Mouse (Mus musculus) gastrocnemius, postnatal 36 days (tissue): Measurements from ENCODE around the gene Ppp1r10. TPM values are rescaled to one million over a fixed set of nuclear protein-coding genes. Genes with fewer than 3 reads are reported as not detected.
"Not testable (repeated sequence)": the region's sequence is repeated elsewhere in the genome, so short reads cannot be mapped to it uniquely, and the experiment has no call there.

ENCODE experiments used
- DNase-seq, 2 experiments: peaks; one replicate each; pipeline ENCODE4 v3.0.0; 2022
- intact Hi-C: fragments of 180-260 bp; cut with DNase I; formaldehyde crosslinking; loops from one replicate; pipeline ENCODE4 v1.15.1; 2025
- total RNA-seq, 2 experiments: library from RNA; stranded (reverse); gene quantifications; 2 replicates each; pipeline ENCODE4 v1.2.3; 2021

Gene Ppp1r10
- total RNA-seq, 2 experiments from 2014 or later: 17.8 to 19.2 TPM

DNA sequence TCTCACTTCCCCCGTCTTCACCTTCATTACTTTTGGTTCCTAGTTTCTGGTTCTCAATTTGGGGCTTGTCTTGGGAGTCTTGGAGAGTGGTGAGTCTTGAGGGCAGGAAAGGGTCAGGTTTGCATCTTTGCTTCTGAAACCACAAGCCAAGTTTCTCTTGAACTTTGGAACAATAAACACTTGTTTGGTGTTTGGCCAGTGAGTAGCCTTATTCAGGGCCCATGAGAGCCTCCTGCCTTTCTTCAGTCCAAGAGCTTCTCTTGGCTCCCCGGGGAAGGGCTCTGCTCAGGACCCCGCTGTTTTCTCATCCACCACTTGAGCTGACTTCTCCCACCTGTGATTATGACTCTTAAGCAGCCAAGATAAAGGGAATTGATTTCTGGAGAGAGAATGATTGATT is 6.3 kb downstream of the Ppp1r10 start:
- DNase-seq: no peak
- intact Hi-C loops: no loop called here

DNA sequence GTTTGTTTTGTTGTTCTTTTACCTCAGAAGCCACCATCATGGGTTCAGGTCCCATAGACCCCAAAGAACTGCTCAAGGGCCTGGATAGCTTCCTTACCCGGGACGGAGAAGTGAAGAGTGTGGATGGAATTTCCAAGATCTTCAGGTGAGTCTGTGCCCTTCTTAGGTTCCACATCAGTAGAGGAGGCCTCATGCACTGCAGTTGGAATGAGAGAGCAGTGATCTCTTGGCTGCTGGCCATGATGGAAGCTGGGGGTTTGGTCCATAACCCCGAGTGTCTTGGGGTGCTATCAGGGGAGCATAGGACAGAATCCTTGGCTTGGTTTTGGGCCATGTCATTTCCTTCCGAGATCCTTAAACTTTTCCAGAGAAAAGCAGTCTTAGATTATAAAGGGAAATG is 7.0 kb downstream of the Ppp1r10 start:
- DNase-seq: no peak
- intact Hi-C loops: no loop called here

DNA sequence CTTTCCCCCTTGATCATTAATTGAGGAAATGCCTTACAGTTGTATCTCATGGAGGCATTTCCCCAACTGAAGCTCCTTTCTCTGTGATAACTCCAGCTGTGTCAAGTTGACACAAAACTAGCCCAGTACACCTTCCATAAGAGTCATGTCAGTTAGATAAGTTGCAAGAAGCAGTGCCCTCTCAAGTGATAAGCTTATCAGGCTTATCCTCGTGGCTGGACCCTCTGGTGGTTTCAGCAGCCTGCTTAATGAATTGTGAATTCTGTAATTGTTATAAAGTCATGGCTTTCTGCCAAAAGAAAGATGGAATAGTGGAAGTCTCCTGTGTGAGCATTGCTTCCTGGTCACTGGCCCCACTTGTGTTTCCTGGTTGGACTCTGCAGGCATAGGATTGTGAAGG is 11.2 kb downstream of the Ppp1r10 start:
- intact Hi-C loops: no loop called here
- no peak for DNase-seq

DNA sequence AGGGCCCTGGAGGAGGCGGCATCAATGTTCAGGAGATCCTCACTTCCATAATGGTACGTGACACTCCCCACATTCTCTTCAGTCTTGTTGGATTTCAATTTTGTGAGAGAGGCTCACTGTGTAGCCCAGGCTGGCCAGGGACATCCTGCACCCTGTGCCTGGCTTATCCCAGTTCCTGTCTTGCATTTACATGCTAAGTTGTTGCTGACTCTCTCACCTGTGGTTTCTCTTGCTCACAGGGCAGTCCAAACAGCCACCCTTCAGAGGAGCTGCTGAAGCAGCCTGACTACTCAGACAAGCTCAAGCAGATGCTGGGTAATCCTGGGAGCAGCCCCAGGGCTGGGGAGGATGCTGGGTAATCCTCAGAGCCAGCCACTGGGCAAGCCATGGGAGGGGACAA is 13.3 kb downstream of the Ppp1r10 start:
- no peak for DNase-seq
- intact Hi-C loops: no loop called here

DNA sequence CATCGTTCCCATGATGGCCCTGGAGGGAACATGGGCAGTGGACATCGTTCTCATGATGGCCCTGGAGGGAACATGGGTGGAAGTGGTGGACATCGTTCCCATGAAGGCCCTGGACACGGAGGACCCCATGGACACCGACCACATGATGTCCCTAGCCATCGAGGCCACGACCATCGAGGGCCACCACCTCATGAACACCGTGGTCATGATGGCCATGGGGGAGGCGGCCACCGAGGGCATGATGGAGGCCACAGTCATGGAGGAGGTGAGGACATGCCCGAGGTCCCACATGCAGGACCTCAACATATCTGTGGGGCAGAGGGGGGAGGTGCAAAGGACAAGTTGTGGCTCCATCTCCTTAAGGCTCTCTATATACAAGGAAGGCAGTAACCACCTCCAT is 14.4 kb downstream of the Ppp1r10 start:
- intact Hi-C loops: no loop called here
- DNase-seq: no peak

DNA sequence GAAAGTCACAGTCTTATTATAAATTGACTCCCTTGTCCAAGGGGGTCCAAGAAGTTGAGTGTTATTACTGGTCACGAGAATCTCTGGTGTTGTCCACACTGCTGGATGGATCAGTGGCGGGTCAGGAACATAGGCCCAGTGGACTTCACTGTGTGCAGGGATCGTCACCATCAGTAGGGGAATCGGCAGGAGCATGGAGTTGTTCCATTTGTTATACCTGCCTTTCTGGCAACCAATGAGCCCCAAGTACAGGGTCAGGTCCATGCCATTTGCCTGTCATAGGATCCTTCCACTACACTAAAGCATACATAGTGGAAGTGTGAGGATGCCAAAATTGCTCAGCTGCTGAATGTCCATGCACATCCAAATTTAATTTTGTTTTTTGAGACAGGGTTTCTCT is 16.4 kb downstream of the Ppp1r10 start:
- no peak for DNase-seq
- intact Hi-C loops: no loop called here

DNA sequence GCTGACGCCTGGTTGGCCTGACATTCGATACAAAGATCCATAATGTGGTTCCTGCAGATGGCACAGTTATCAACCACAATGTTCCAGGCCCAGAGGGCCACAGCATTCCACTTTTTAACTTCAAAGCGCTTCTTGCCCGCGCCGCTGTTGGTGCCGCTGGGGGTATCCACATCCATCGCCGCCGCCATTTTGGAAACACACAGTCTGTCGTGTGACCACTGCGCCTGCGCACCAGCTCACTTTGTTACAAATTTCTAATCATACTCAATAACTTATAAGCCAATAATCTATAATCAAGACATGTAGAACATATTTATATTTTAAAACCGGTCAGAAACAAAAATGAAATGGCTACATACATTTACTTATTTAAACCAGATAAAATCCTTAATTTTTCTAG is 19.5 kb downstream of the Ppp1r10 start:
- intact Hi-C loops, DNase-seq: not testable (repeated sequence)

DNA sequence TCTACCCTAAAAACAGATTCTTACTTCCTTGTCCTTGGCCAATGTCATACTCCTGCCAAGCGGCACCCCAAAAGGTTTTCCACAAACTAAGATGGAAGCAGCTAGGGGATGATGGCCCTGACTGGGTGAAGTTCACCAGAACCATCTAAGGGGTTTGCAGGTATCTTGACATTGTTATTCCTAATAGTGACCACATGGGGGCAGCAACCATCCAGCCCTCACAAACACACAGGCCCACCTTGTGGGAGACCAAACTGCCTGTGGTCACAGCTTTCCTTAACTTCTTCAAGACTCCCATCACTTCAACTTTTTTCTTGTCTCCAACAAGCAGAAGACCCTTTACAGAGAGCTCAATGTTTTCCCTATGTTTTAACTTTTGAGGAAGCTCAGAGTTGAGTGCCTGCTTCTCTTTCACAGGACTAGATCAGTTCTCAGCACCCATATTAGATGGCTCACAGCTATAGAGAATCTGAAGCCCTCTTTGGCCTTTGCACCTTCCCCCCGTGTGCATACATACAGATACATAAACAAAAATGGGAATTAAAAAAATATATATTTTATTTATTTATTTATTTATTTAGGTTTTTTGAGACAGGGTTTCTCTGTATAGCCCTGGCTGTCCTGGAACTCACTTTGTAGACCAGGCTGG is 21.6 kb downstream of the Ppp1r10 start:
- intact Hi-C loops: loop anchor here (2.0 kb wide), 1 partner anchor 55 kb away; no protein-coding TSS in a partner anchor
- no peak for DNase-seq

DNA sequence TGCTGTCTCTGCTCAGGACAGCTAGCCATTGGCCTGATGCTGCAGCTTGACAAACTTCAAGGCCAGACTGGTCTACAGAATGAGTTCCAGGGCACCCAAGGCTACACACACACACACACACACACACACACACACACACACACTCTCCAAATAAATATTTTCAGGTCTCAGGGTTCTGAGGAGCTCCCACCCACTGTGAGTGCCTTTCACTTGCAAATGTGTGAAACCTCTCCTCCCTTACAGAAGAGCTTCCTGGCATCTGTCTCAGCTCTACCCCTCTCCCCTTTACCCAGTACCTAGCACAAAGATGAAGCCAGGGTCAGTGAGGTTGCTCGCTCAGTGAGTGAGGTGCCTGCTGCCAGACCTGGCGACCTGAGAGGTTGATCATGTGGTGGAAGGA is 22.9 kb downstream of the Ppp1r10 start:
- no peak for DNase-seq
- intact Hi-C loops: loop anchor here (2.0 kb wide), 1 partner anchor 54 kb away; no protein-coding TSS in a partner anchor

DNA sequence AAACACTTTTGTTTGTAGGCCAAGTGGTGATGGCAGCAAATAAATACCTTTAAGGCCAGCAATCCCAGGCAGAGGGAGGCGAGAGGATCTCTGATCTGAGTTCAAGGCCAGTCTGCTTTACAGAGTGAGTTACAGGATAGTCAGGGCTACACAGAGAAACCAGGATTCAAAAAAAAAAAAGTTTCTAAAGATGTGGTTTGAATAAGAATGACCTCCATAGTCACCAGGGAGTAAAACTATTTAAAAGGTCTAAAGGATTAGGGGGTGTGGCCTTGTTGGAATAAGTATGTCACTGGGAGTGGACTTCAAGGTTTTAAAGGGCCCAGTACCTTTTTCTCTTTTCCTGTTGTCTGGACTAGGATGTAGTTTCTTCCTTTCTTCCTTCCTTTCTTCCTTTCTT is 23.7 kb downstream of the Ppp1r10 start:
- DNase-seq: no peak
- intact Hi-C loops: loop anchor here (2.0 kb wide), 1 partner anchor 53 kb away; no protein-coding TSS in a partner anchor

DNA sequence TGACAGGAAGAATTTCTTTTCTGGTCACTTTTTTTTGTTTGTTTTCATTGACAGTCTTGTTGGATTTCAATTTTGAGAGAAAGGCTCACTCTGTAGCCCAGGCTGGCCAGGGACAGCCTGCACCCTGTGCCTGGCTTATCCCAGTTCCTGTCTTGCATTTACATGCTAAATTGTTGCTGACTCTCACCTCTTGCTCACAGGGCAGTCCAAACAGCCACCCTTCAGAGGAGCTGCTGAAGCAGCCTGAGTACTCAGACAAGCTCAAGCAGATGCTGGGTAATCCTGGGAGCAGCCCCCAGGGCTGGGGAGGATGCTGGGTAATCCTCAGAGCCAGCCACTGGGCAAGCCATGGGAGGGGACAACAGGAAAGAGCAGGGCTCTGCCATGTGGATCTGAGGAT is 34.7 kb downstream of the Ppp1r10 start:
- intact Hi-C loops, DNase-seq: not testable (repeated sequence)

DNA sequence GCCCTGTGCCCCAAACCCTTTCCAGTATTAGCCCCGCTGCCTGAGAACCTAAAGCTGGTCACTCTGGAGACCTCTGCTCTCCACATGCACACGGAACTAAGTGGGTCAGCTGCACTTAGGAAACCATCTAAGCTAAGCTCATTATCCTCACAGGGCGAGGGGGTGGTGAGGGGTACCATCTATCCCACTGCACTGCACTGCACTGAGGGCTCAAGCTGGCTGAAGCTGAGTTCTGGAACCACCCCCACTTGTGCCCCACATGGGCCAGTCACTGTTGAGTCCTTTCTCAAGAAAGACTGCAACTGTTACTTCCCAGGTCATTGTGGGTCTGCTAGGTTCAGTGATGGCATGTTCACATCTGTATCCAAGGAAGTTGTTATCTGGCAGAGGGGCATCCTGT is 36.3 kb downstream of the Ppp1r10 start:
- intact Hi-C loops, DNase-seq: not testable (repeated sequence)

DNA sequence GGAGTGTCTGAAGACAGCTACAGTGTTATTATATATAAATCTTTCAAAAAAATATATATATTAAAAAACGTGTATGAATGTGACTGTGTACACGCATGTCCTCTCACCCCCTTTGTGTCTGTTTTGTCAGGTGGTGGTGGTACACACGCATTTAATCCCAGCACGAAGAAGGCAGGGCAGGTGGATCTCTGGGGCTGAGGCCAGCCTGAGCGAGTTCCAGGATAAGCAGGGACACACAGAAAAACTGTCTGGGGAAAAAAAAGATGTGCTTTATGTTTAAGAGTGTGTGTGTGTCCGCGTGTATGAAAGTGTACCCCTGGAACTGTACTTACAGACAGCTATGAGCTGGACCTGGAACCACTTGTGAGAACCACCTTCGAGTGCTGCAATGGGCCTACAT is 38.4 kb downstream of the Ppp1r10 start:
- intact Hi-C loops: no loop called here
- DNase-seq: no peak

DNA sequence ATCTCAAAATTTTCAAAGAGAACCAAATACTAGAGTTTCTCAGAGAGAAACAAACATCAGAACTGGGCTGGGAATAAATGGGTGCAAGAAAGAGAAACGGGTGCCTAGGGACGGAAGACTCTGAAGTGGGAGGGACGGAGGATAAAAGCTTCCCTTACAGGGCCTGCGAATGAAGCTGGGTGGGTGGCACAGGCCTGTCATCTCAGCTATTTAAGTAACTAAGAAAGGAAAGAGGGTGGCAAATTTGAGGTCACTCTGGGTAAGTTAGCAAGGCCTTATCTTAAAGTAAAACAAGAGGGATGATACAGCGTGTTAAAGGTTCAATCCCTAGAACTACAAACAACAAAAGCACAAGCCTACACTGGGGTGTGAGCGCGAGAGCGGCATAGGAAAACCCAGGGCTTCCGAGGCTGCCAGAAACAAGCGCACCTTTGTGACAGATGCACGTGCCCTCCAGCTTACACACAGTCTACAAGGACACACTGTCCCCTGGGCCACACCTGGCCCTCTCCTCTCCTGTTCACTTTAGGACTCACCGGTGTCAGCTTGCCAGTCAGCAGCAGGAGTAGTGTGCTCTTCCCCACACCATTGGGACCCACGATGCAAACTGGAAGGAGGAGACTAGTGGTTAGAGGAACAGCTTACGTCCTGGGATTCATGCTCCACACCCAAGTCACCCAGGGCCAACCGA is 42.4 kb downstream of the Ppp1r10 start:
- no peak for DNase-seq
- intact Hi-C loops: no loop called here

DNA sequence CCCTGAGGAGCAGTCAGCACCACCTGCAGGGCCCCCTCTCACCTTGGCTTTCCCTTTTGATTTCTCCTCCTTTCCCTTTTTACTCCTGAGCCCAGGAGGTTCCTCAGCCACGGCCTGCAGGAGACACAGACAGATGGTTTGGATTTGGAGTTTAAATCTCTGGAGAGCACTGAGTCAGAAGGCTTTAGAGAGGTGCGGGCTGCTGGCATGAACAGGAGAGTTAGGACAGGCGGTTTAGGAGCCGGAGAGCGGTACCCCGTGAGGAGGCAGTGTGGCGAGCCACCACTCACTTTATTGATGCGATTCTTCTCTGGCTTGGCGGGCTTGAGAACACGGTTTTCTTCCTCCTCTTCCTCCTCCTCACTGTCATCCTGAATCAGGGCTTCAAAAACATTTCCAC is 47.0 kb downstream of the Ppp1r10 start:
- DNase-seq: no peak
- intact Hi-C loops: no loop called here

DNA sequence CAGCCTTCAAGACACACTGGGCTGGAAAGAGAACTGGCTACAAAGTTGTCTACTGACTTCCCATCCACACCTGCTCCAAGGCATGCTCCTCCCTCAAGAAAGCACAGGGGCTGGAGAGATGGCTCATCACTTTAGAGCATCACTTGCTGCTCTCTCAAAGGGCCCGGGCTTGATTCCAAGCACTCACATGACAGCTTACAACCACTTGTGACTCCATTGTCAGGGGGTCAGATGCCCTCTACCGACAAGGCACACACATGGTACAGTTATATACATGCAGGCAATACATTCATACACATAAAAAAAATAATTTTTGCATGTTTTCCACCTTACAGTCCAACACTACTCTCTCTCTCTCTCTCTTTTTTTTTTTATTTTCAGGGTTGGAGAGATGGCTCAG is 51.4 kb downstream of the Ppp1r10 start:
- DNase-seq: no peak
- intact Hi-C loops: no loop called here

DNA sequence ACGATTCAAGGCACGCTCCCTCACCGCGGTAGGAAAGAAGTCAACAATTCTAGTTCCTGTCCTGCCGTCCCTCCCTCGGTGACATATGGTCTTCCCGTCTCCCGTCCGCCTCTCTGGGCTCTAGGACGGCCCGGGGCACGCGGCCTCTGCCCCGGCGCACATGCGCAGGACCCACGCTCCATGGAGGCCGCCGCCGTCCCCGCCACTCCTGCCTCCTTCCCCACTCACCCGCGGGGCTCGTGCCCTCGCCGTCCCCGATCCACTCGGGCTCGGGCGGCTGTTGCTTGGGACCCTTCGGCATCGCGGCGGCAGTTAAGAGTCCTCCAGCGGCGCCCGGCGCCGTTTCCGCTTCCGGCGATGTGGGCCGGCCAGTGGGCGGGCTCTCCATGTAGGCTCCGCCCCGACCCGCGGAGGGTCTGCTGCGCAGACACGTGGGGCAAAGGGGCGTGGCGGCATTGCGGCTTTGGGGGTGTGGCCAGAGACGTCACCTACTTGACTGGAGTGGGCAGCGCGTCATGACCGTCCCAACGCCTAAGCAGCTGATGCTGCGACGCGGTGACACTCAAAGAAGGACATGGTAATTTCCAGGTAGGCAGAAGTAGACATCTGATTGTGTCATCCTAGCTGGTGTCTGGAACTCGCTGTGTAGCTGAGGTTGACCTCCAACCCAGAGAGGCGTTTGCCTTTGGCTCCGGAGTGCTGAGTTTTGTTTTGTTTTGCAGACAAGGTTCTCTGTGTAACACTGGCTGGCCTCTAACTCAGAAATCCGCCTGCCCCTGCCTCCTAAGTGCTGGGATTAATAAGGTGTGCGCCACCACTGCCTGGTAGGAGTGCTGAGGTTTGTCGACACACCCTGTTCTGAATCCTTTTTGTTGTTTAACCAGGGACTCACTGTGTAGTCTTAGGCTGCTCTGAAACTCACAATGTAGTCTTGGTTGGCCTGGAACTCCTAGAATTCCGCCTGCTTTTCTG is 53.5 kb downstream of the Ppp1r10 start, which contains the start of gene Abcf1:
Abcf1 (minus strand) TSS at position 344 of the 972 bp plus-strand sequence.
- intact Hi-C loops: no loop called here
- peak; percentile 99 for DNase-seq

DNA sequence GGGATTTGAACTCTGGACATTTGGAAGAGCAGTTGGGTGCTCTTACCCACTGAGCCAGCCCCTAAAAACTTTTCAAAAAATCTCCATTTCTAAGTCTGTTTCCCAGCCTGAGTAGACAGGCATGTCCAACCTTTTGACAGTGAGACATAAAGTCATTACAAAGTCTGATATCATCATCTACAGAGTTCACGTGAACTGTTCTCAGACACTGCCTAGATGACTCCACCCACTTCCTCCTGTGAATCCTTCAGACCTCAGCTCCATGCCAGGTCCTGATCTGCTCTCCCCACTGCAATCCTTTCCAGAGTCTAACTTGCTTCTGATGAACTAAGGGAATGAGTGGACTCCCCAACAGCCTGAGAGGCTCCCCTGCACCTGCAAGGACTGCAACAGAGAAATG is 55.9 kb downstream of the Ppp1r10 start:
- no peak for DNase-seq
- intact Hi-C loops: no loop called here

DNA sequence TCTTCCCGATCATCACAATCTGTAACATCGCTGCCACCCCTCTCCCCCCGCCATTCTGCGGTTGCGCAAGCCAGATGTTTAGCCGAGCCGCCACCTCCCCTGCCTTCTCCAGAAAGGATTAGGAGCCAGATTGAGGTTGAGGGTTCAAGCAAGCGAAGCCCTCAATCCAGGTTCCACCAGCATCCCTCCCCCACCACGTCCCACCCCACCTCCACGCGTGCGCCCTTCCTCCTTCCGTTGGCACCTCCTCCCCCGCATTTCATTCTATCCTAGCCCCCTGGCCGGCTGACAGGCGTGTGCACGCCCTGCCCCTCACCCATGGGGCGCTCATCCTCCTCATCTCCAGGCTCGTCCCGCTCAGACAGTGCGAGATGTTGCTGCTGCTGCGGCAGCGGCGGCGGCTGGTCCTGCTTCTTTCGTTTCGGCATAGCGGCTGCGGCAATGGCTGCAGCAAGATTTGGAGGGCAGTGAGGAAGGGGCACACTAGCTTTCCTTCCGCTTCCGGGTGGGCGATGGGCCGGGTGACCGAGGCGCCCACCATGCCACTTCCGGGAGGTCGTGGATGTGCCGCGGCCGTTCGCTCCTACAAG is 62.7 kb downstream of the Ppp1r10 start:
- DNase-seq: peak in 1 of 2 experiments; percentile 69
- intact Hi-C loops: no loop called here
